Mouse (Mus musculus) CH12.LX (cell line): Measurements from ENCODE around the gene Grtp1. TPM values are rescaled to one million over a fixed set of nuclear protein-coding genes. Genes with fewer than 3 reads are reported as not detected.

Experiments
- DNase-seq: peaks from one replicate; pipeline ENCODE4 v3.0.0-alpha.2; 2013; ENCODE audit errors: extremely low read depth
- H3K27ac ChIP-seq: 2 replicates; pipeline ENCODE4 v1.5.1; 2012; ENCODE audit warnings: low read depth, mild to moderate bottlenecking, control low read depth, moderate library complexity; ENCODE audit not compliant: insufficient read depth
- H3K27me3 ChIP-seq: replicated peaks from 2 replicates; pipeline ENCODE3; 2012; ENCODE audit warnings: inconsistent platforms
- H3K36me3 ChIP-seq, 2 experiments: replicated peaks in 1 of 2; 2 replicates each; pipeline versions ENCODE3 to v1.6.1; 2012; ENCODE audit warnings: inconsistent platforms in 1 of 2, low read length in 1 of 2, mild to moderate bottlenecking in 1 of 2, mixed read lengths in 1 of 2, moderate library complexity in 1 of 2; ENCODE audit not compliant: control insufficient read depth in 1 of 2, insufficient read depth in 1 of 2
- H3K4me1 ChIP-seq, 2 experiments: 2 replicates each; pipeline ENCODE4 v1.6.1; 2012; ENCODE audit warnings: inconsistent platforms in 1 of 2, moderate library complexity in 1 of 2; ENCODE audit not compliant: insufficient read depth in 2 of 2, control insufficient read depth in 1 of 2
- H3K4me2 ChIP-seq: 2 replicates; pipeline ENCODE4 v1.6.1; 2012; ENCODE audit warnings: low read depth, mild to moderate bottlenecking, control low read depth; ENCODE audit not compliant: poor library complexity, insufficient read depth, severe bottlenecking
- H3K4me3 ChIP-seq, 3 experiments: fragments of 150-350 bp in 1 of 3; sonication (generic) in 1 of 3; replicated peaks in 1 of 3; 2 replicates each; pipeline versions ENCODE3 to v1.5.1; 2011 to 2012; ENCODE audit warnings: low read depth in 2 of 3, low read length in 2 of 3, mild to moderate bottlenecking in 2 of 3, moderate library complexity in 2 of 3, control low read depth in 1 of 3, improper control_type of control experiment in 1 of 3, inconsistent platforms in 1 of 3, mixed read lengths in 1 of 3; ENCODE audit not compliant: poor library complexity in 1 of 3
- H3K79me2 ChIP-seq: replicated peaks from 2 replicates; pipeline ENCODE4 v1.6.1; 2012; ENCODE audit warnings: mild to moderate bottlenecking, moderate library complexity; ENCODE audit not compliant: control insufficient read depth, poor library complexity, insufficient read depth, severe bottlenecking; ENCODE audit errors: extremely low read depth
- H3K9ac ChIP-seq: 2 replicates; pipeline ENCODE4 v1.6.1; 2012; ENCODE audit warnings: low read depth, mild to moderate bottlenecking, control low read depth, moderate library complexity; ENCODE audit not compliant: insufficient read depth
- H3K9me3 ChIP-seq: replicated peaks from 2 replicates; pipeline ENCODE3; 2012; ENCODE audit warnings: low read length, inconsistent platforms, mixed read lengths
- CHD1 ChIP-seq: IDR thresholded peaks from 2 replicates; pipeline ENCODE4 v1.6.1; 2012; ENCODE audit warnings: low read depth, low read length, improper control_type of control experiment, inconsistent platforms
- JUN ChIP-seq: IDR thresholded peaks from 2 replicates; pipeline ENCODE4 v1.6.1; 2011; ENCODE audit warnings: low read depth, mild to moderate bottlenecking, low read length, improper control_type of control experiment, moderate library complexity; ENCODE audit not compliant: insufficient read depth
- MXI1 ChIP-seq: IDR thresholded peaks from 2 replicates; pipeline ENCODE4 v1.6.1; 2011; ENCODE audit warnings: mild to moderate bottlenecking, low read depth, low read length, improper control_type of control experiment
- MYC ChIP-seq: IDR thresholded peaks from 2 replicates; pipeline ENCODE4 v1.6.1; 2011; ENCODE audit warnings: low read depth, mild to moderate bottlenecking, improper control_type of control experiment, low read length
- NELFE ChIP-seq: IDR thresholded peaks from 2 replicates; pipeline ENCODE4 v1.6.1; 2011; ENCODE audit warnings: low read depth, low read length, improper control_type of control experiment
- NRF1 ChIP-seq: IDR thresholded peaks from 2 replicates; pipeline ENCODE4 v1.6.1; 2014; ENCODE audit warnings: low read depth, mild to moderate bottlenecking, inconsistent platforms, low read length, improper control_type of control experiment, moderate library complexity
- POLR2A ChIP-seq: IDR thresholded peaks from 2 replicates; pipeline ENCODE4 v1.6.1; 2011; ENCODE audit warnings: low read depth, mild to moderate bottlenecking, improper control_type of control experiment, low read length
- POLR2AphosphoS2 ChIP-seq: IDR thresholded peaks from 2 replicates; pipeline ENCODE4 v1.6.1; 2011; ENCODE audit warnings: low read depth, low read length, improper control_type of control experiment
- RCOR1 ChIP-seq: conservative IDR thresholded peaks from 2 replicates; pipeline ENCODE4 v1.6.1; 2012; ENCODE audit warnings: low read depth, mild to moderate bottlenecking, inconsistent platforms, low read length, improper control_type of control experiment
- SIN3A ChIP-seq: IDR thresholded peaks from 2 replicates; pipeline ENCODE4 v1.6.1; 2012; ENCODE audit warnings: low read length, improper control_type of control experiment, inconsistent platforms
- SMC3 ChIP-seq: IDR thresholded peaks from 2 replicates; pipeline ENCODE4 v1.6.1; 2011; ENCODE audit warnings: low read depth, low read length, improper control_type of control experiment
- TBP ChIP-seq: conservative IDR thresholded peaks from 2 replicates; pipeline ENCODE4 v1.6.1; 2011; ENCODE audit warnings: low read depth, low read length, improper control_type of control experiment
- TCF12 ChIP-seq: IDR thresholded peaks from 2 replicates; pipeline ENCODE4 v1.6.1; 2014; ENCODE audit warnings: low read depth, mild to moderate bottlenecking, inconsistent platforms, low read length, improper control_type of control experiment
- USF1 ChIP-seq: IDR thresholded peaks from 2 replicates; pipeline ENCODE4 v1.6.1; 2014; ENCODE audit warnings: low read depth, mild to moderate bottlenecking, inconsistent platforms, low read length, improper control_type of control experiment
- USF2 ChIP-seq: conservative IDR thresholded peaks from 2 replicates; pipeline ENCODE4 v1.6.1; 2011; ENCODE audit warnings: low read depth, low read length, improper control_type of control experiment
- ZC3H11A ChIP-seq: IDR thresholded peaks from 2 replicates; pipeline ENCODE4 v1.6.1; 2012; ENCODE audit warnings: low read depth, mild to moderate bottlenecking, inconsistent platforms, low read length, improper control_type of control experiment
- ZKSCAN1 ChIP-seq: IDR thresholded peaks from 2 replicates; pipeline ENCODE4 v1.6.1; 2012; ENCODE audit warnings: low read depth, inconsistent platforms, low read length, improper control_type of control experiment, borderline replicate concordance
- ZNF384 ChIP-seq: IDR thresholded peaks from 2 replicates; pipeline ENCODE4 v1.6.1; 2012; ENCODE audit warnings: low read depth, low read length, improper control_type of control experiment, inconsistent platforms
- dilution Hi-C: fragments of 300-500 bp; cut with MboI; formaldehyde crosslinking; loops from 2 replicates; pipeline ENCODE4 v1.14.3; 2020; ENCODE audit warnings: low sequenced_read_pairs; ENCODE audit not compliant: extremely low pct_unique_long_range_greater_than_20kb, extremely low pct_ligation_motif_present
- in situ Hi-C: fragments of 300-500 bp; cut with MboI; formaldehyde crosslinking; loops from 3 replicates; pipeline ENCODE4 v1.14.3; 2019; ENCODE audit warnings: low sequenced_read_pairs, low pct_ligation_motif_present, low pct_unique_long_range_greater_than_20kb, mixed read lengths
- polyA plus RNA-seq: library from polyadenylated mRNA; unstranded; fragments of >175 nt; gene quantifications from 2 replicates; pipeline ENCODE4 v1.2.1, GENCODE M21; 2012; ENCODE audit warnings: low read depth; ENCODE audit not compliant: insufficient read length
- total RNA-seq, 2 experiments: library from RNA; depleted of rRNA; stranded (reverse); fragments of 300-350 nt in 1 of 2; fragments of >200 nt in 1 of 2; gene quantifications; 2 replicates each; pipeline ENCODE4 v1.2.3; 2012 to 2014

Gene Grtp1
- total RNA-seq (2012; rRNA removed) (0.04 TPM in 2 replicates), total RNA-seq (2014; rRNA removed) (not detected in 2 replicates), polyA plus RNA-seq (0.13 and 0.19 TPM in 2 replicates)

DNA sequence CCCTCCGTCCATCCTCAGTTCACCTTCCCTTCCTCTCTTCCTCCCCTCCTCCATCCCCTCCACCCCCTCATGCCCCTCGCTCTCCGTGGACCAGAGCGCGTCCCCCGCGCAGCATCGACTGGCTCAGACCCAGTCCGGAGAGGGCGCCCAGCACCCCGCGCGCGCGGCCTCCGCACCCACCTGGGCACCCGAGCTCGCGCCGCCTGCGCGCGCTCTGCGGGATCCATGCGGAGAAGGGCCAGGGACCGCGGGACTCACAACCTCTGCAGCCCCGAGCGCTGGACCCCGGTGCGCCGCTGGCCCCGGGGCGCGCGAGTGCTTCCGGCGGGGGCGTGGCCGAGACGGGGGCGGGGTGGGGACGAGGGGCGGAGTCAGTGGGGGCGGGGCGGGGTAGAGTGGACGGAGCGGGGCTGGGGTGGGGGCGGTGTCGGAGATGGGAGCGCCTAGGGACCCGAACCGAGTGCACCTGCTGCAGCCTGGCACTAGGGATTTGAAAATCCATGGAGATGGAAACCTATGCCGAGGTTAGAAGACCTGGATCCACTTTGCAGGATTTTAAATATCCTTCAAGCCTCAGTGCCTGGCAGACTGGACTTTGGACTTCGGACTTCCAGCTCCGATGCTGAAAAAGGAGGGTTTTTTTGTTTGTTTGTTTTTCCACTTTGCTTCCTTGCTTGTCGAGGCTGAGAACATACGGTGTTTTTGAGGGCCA lies at the start of gene Grtp1:
Grtp1 (minus strand) TSS at position 320 of the 712 bp plus-strand sequence.
- TF ChIP-seq SMC3 = no peak
- TF ChIP-seq ZKSCAN1 = no peak
- no peak for TF ChIP-seq USF2
- no peak for TF ChIP-seq POLR2AphosphoS2
- no peak for TF ChIP-seq RCOR1
- no peak for TF ChIP-seq NELFE
- TF ChIP-seq JUN = no peak
- no peak for TF ChIP-seq TCF12
- TF ChIP-seq CHD1 = no peak
- in situ Hi-C loops (loop anchor here (25.0 kb wide), 1 partner anchor 213 kb away; no protein-coding TSS in a partner anchor), dilution Hi-C loops (no loop called here)
- peaks cover 83% of the 10 kb centered on the region for H3K27me3 ChIP-seq
- no peaks in the 10 kb centered on the region for H3K36me3 ChIP-seq
- H3K4me3 ChIP-seq = no peak within 1 kb of the TSS
- no peaks in the 10 kb centered on the region for H3K4me1 ChIP-seq
- no peak for DNase-seq
- H3K9ac ChIP-seq = no peak within 1 kb of the TSS
- no peak within 1 kb of the TSS for H3K27ac ChIP-seq
- H3K79me2 ChIP-seq = no peaks in the 10 kb centered on the region
- H3K9me3 ChIP-seq = peaks cover 11% of the 10 kb centered on the region
- no peak within 1 kb of the TSS for H3K4me2 ChIP-seq

DNA sequence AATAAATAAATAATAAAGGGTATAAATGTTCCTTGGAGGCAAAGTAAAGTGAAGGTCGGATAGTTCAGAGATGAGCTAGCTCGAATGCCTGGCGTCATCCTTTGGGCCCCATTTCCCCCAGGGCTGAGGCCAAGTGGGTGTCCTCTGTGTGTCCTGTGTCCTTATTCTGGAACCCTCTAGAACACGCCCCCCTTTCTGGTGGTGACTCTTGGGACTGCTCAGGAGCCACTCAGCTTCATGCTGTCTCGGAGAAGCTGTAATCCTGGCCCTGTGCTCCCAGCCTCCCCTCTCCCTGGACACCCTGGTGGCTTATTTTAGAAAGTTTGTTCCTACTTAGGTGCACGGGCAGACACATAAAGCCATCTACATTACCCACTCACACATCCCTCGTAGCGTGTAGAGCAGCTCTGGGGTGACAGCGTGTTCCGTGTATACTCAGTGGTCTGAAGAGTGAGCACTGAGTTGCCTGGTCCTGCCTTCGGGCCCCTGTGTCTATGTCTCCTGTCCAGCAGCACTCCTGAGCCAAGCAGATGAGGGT lies 44.0 kb upstream of the Grtp1 start:
- H3K9ac ChIP-seq = no peak overlapping the region
- H3K4me3 ChIP-seq = no peak overlapping the region
- H3K27me3 ChIP-seq = peaks cover 95% of the 10 kb centered on the region
- dilution Hi-C loops = no loop called here
- in situ Hi-C loops = no loop called here
- H3K9me3 ChIP-seq = peaks cover 5% of the 10 kb centered on the region
- peaks cover 5 to 6% of the 10 kb centered on the region in 2 experiments; a peak in 1 of 4 replicates for H3K4me1 ChIP-seq
- TF ChIP-seq JUN (no peak), NRF1 (no peak), SIN3A (no peak), TBP (no peak), ZC3H11A (no peak), MXI1 (no peak), POLR2AphosphoS2 (no peak), ZNF384 (no peak), USF1 (no peak), MYC (no peak), POLR2A (no peak)
- no peak overlapping the region for H3K4me2 ChIP-seq
- no peaks in the 10 kb centered on the region for H3K79me2 ChIP-seq
- H3K27ac ChIP-seq = no peak overlapping the region
- DNase-seq = no peak
- no peaks in the 10 kb centered on the region for H3K36me3 ChIP-seq
